Mouse (Mus musculus) cortical plate, adult 2 months (tissue): ENCODE data around the gene Cs.

Experiments
- CTCF ChIP-seq: fragments of 200-500 bp; IDR thresholded peaks from 2 replicates; pipeline ENCODE4 v1.5.1; 2011; ENCODE audit warnings: mild to moderate bottlenecking, control low read depth, low read length; ENCODE audit not compliant: insufficient read depth; ENCODE audit errors: extremely low read depth
- POLR2A ChIP-seq: fragments of 200-500 bp; IDR thresholded peaks from 2 replicates; pipeline ENCODE4 v1.6.1; 2011; ENCODE audit warnings: mild to moderate bottlenecking, low read length, control low read depth; ENCODE audit not compliant: insufficient read depth; ENCODE audit errors: extremely low read depth

DNA sequence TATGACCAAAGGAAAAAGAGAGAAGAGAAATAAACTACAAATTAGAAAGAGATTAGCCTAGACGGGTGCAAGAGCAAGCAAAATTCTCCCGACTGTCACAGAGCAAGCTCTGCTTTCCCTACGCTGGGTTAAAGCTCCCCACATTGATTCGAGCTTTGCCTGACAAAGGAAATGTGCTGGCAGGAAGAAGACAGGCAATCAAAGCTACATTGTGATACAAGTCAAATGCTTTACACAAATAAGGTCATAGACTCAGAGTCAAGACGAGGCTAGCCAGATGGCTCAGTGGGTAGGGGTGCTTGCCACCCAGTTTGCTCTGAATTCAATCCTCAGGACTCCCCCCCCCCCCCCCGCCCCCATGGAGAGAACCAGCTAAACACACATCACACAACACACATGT, 32.5 kb downstream of the Cs start:
- TF ChIP-seq CTCF (no peak), POLR2A (no peak)
